In genomic region chr1:153267730-153268129, GRCm38 (mm10) we compare ENCODE assay signal across 16 mouse cellular contexts.
DNase-seq lines count a peak whose midpoint lies in the region; ATAC-seq and TF ChIP-seq lines count a peak whose summit lies in the region.
"Had no signal": no experiment of that assay in that cellular context is flagged by ENCODE, and none has a peak within 500 bp of the region (broad histone marks: within the 10 kb centered on the region; RNA-seq: fewer than 3 reads in every experiment).

No protein-coding gene starts in this region.

- ATAC-seq in intestine, embryonic 14.5 days (replicated peaks; ENCODE audit: low FRiP score, low TSS enrichment, low read depth): no peak
- ATAC-seq in intestine, postnatal 0 days: no peak
- ATAC-seq in lung, embryonic 15.5 days (ENCODE audit: borderline replicate concordance, extremely low read depth, low FRiP score, low TSS enrichment): no peak
- peak; percentile 22; the same call in 1 of the 2 replicates for ATAC-seq in stomach, embryonic 16.5 days (ENCODE audit: insufficient read depth, low FRiP score)
- ATAC-seq: forebrain, embryonic 13.5 days; hindbrain, postnatal 0 days had no signal

- H3K27me3 ChIP-seq in heart, embryonic 10.5 days (ENCODE audit: insufficient read depth, poor library complexity, severe bottlenecking): no peaks in the 10 kb centered on the region
- H3K27me3 ChIP-seq in intestine, embryonic 14.5 days (replicated peaks; ENCODE audit: control insufficient read depth, insufficient read depth, low read length): no peaks in the 10 kb centered on the region
- H3K27me3 ChIP-seq in intestine, postnatal 0 days (replicated peaks; ENCODE audit: control insufficient read depth, insufficient read depth, low read length): no peaks in the 10 kb centered on the region
- H3K27me3 ChIP-seq in lung, embryonic 15.5 days: no peaks in the 10 kb centered on the region
- no peaks in the 10 kb centered on the region for H3K27me3 ChIP-seq in stomach, embryonic 16.5 days (ENCODE audit: control insufficient read depth, insufficient read depth, low read length)
- H3K27me3 ChIP-seq in midbrain, embryonic 10.5 days (ENCODE audit: low read depth, poor library complexity, severe bottlenecking): no peaks in the 10 kb centered on the region
- H3K27me3 ChIP-seq: CH12.LX; embryonic facial prominence, embryonic 15.5 days; forebrain, embryonic 13.5 days had no signal

- no peak for TF ChIP-seq POLR2A in lung, adult 2 months (IDR thresholded peaks at IDR 0.05; ENCODE audit: borderline replicate concordance, extremely low read depth, low read depth, low read length)

- H3K4me2 ChIP-seq in intestine, embryonic 14.5 days (ENCODE audit: low read length): no peak overlapping the region
- no peak overlapping the region for H3K4me2 ChIP-seq in intestine, postnatal 0 days (replicated peaks; ENCODE audit: low read depth)
- H3K4me2 ChIP-seq in lung, embryonic 15.5 days: no peak overlapping the region
- no peak overlapping the region for H3K4me2 ChIP-seq in stomach, embryonic 16.5 days (ENCODE audit: low read depth, low read length)
- H3K4me2 ChIP-seq: embryonic facial prominence, embryonic 15.5 days; forebrain, embryonic 13.5 days had no signal

- H3K4me3 ChIP-seq in heart, embryonic 10.5 days: no peak overlapping the region
- no peak overlapping the region for H3K4me3 ChIP-seq in intestine, embryonic 14.5 days (ENCODE audit: low read depth, low read length)
- no peak overlapping the region for H3K4me3 ChIP-seq in intestine, postnatal 0 days (ENCODE audit: low read depth, low read length)
- H3K4me3 ChIP-seq in lung, embryonic 15.5 days: no peak overlapping the region
- H3K4me3 ChIP-seq in lung, adult 2 months (replicated peaks; ENCODE audit: extremely low read depth, low read depth, low read length): no peak overlapping the region
- H3K4me3 ChIP-seq in stomach, embryonic 16.5 days (replicated peaks; ENCODE audit: low read length): no peak overlapping the region
- H3K4me3 ChIP-seq in midbrain, embryonic 10.5 days: no peak overlapping the region
- H3K4me3 ChIP-seq: embryonic facial prominence, embryonic 15.5 days; forebrain, embryonic 13.5 days had no signal

- 90% methylated on average over 7 of the region's 7 CpGs for WGBS in heart, embryonic 10.5 days
- WGBS in intestine, embryonic 14.5 days: 75% methylated on average over 7 of the region's 7 CpGs
- 73% methylated on average over 7 of the region's 7 CpGs for WGBS in intestine, postnatal 0 days
- 59% methylated on average over 7 of the region's 7 CpGs for WGBS in lung, embryonic 15.5 days
- 87% methylated on average over 7 of the region's 7 CpGs for WGBS in lung, adult 2 months
- 64% methylated on average over 7 of the region's 7 CpGs for WGBS in stomach, embryonic 16.5 days
- WGBS in midbrain, embryonic 10.5 days: 95% methylated on average over 7 of the region's 7 CpGs

- DNase-seq in heart, embryonic 10.5 days (ENCODE audit: low spot score): no peak
- DNase-seq in heart, adult 11 months: no peak
- no peak for DNase-seq in intestine, embryonic 14.5 days (ENCODE audit: low spot score)
- no peak for DNase-seq in lung, adult 2 months
- DNase-seq in midbrain, embryonic 10.5 days (ENCODE audit: low spot score): no peak
- DNase-seq: adrenal gland, postnatal 36 days; cerebellum, adult 9-10 months; midbrain, embryonic 14.5 days; right cerebral cortex, postnatal 14 days had no signal

- peaks cover 88% of the 10 kb centered on the region for H3K4me1 ChIP-seq in heart, embryonic 10.5 days
- peaks cover 53% of the 10 kb centered on the region for H3K4me1 ChIP-seq in intestine, embryonic 14.5 days (replicated peaks; ENCODE audit: control insufficient read depth, insufficient read depth, low read length)
- H3K4me1 ChIP-seq in intestine, postnatal 0 days (replicated peaks; ENCODE audit: control insufficient read depth, insufficient read depth, low read length): peaks cover 8% of the 10 kb centered on the region; the same call in 1 of the 2 replicates
- H3K4me1 ChIP-seq in lung, embryonic 15.5 days: peaks cover 70% of the 10 kb centered on the region
- peaks cover 16% of the 10 kb centered on the region for H3K4me1 ChIP-seq in lung, adult 2 months (ENCODE audit: control insufficient read depth, insufficient read depth, low read length)
- peaks cover 62% of the 10 kb centered on the region for H3K4me1 ChIP-seq in stomach, embryonic 16.5 days (ENCODE audit: control insufficient read depth, insufficient read depth, low read length)
- peaks cover 55% of the 10 kb centered on the region for H3K4me1 ChIP-seq in midbrain, embryonic 10.5 days

- H3K36me3 ChIP-seq in heart, embryonic 10.5 days: no peaks in the 10 kb centered on the region
- H3K36me3 ChIP-seq in intestine, embryonic 14.5 days (ENCODE audit: control insufficient read depth, insufficient read depth, low read length): no peaks in the 10 kb centered on the region
- no peaks in the 10 kb centered on the region for H3K36me3 ChIP-seq in intestine, postnatal 0 days (ENCODE audit: control insufficient read depth, insufficient read depth)
- no peaks in the 10 kb centered on the region for H3K36me3 ChIP-seq in lung, embryonic 15.5 days
- no peaks in the 10 kb centered on the region for H3K36me3 ChIP-seq in stomach, embryonic 16.5 days (ENCODE audit: control insufficient read depth, insufficient read depth, low read length)
- no peaks in the 10 kb centered on the region for H3K36me3 ChIP-seq in midbrain, embryonic 10.5 days
- H3K36me3 ChIP-seq: embryonic facial prominence, embryonic 15.5 days had no signal

- H3K27ac ChIP-seq in heart, embryonic 10.5 days: peak overlapping the region; percentile 53; the same call in 1 of the 2 replicates
- peak overlapping the region; percentile 89 for H3K27ac ChIP-seq in intestine, embryonic 14.5 days (ENCODE audit: low read depth)
- H3K27ac ChIP-seq in intestine, postnatal 0 days (ENCODE audit: low read depth, low read length): no peak overlapping the region
- H3K27ac ChIP-seq in lung, embryonic 15.5 days: peak overlapping the region; percentile 93
- peak overlapping the region; percentile 88 for H3K27ac ChIP-seq in stomach, embryonic 16.5 days (ENCODE audit: low read length)
- H3K27ac ChIP-seq in midbrain, embryonic 10.5 days (replicated peaks): no peak overlapping the region
- H3K27ac ChIP-seq: forebrain, embryonic 13.5 days had no signal

- H3K9ac ChIP-seq in intestine, embryonic 14.5 days (ENCODE audit: low read length): no peak overlapping the region
- H3K9ac ChIP-seq in intestine, postnatal 0 days (ENCODE audit: low read depth, low read length): no peak overlapping the region
- H3K9ac ChIP-seq in lung, embryonic 15.5 days: no peak overlapping the region
- no peak overlapping the region for H3K9ac ChIP-seq in stomach, embryonic 16.5 days (ENCODE audit: low read length)
- H3K9ac ChIP-seq: embryonic facial prominence, embryonic 15.5 days; forebrain, embryonic 13.5 days had no signal

- H3K9me3 ChIP-seq in heart, embryonic 10.5 days: no peaks in the 10 kb centered on the region
- H3K9me3 ChIP-seq in intestine, embryonic 14.5 days (ENCODE audit: control insufficient read depth, low read length): no peaks in the 10 kb centered on the region
- no peaks in the 10 kb centered on the region for H3K9me3 ChIP-seq in intestine, postnatal 0 days (ENCODE audit: control insufficient read depth)
- H3K9me3 ChIP-seq in lung, embryonic 15.5 days: no peaks in the 10 kb centered on the region
- H3K9me3 ChIP-seq in stomach, embryonic 16.5 days (replicated peaks; ENCODE audit: control insufficient read depth, low read length): no peaks in the 10 kb centered on the region
- no peaks in the 10 kb centered on the region for H3K9me3 ChIP-seq in midbrain, embryonic 10.5 days (replicated peaks)
- H3K9me3 ChIP-seq: embryonic facial prominence, embryonic 15.5 days; forebrain, embryonic 13.5 days had no signal

- no peak for TF ChIP-seq CTCF in intestine, postnatal 0 days (IDR thresholded peaks at IDR 0.05; ENCODE audit: low read depth)
- no peak for TF ChIP-seq CTCF in lung, adult 2 months (IDR thresholded peaks at IDR 0.05; ENCODE audit: insufficient read depth, low read length)

Comparison
In these comparisons a context has a peak if more than half of its experiments do, and no peak if none do; other contexts are left out.
1. H3K27ac ChIP-seq: peak in heart, embryonic 10.5 days (single experiment), intestine, embryonic 14.5 days (single experiment), lung, embryonic 15.5 days (single experiment) and stomach, embryonic 16.5 days (single experiment); none in intestine, postnatal 0 days (single experiment) and midbrain, embryonic 10.5 days (single experiment).